Mouse (Mus musculus): ENCODE measurements around the gene Eif5a. TPM values are rescaled to one million over a fixed set of nuclear protein-coding genes. Genes with fewer than 3 reads are reported as not detected.

Eif5a gene
- total and polyA plus RNA-seq, 3 experiments = 763 to 2,879 (median 1,285) TPM

- Histone ChIP-seq H3K36me3 (replicated peaks) (no peaks in the 10 kb centered on the region), H3K27me3 (ENCODE audit: insufficient read depth, low read length) (peaks cover 51% of the 10 kb centered on the region), H3K9me3 (replicated peaks) (no peaks in the 10 kb centered on the region), H3K4me1 (ENCODE audit: insufficient read depth, low read depth, low read length) (peaks cover 20% of the 10 kb centered on the region), H3K4me3 (ENCODE audit: low read depth, low read length) (no peak overlapping the region)
- DNase-seq (ENCODE audit: low spot score) (no peak), ATAC-seq (ENCODE audit: extremely low read depth, insufficient number of reproducible peaks, low FRiP score, poor library complexity, severe bottlenecking) (no peak)
- TF ChIP-seq POLR2AphosphoS5 (IDR thresholded peaks at IDR 0.05; ENCODE audit: insufficient replicate concordance, low read depth, low read length) (no peak), TAL1 (conservative IDR thresholded peaks at IDR 0.05; ENCODE audit: low read depth, low read length) (no peak), GATA2 (IDR thresholded peaks at IDR 0.05; ENCODE audit: borderline replicate concordance, low read depth, low read length) (no peak), GATA1 (IDR thresholded peaks at IDR 0.05; ENCODE audit: borderline replicate concordance, low read length) (no peak), CTCF (IDR thresholded peaks at IDR 0.05; ENCODE audit: low read depth, low read length) (no peak)
Measured at GRCm38 (mm10) chr11:69953267-69953915, 31.6 kb upstream of the Eif5a start.

GRCm38 (mm10) chr11:69952274-69952673 lies 30.5 kb upstream of the Eif5a start:
- H3K9me3 ChIP-seq (replicated peaks) = no peaks in the 10 kb centered on the region
- ATAC-seq (ENCODE audit: extremely low read depth, insufficient number of reproducible peaks, low FRiP score, poor library complexity, severe bottlenecking) (no peak), DNase-seq (ENCODE audit: low spot score) (no peak)
- H3K4me3 ChIP-seq (ENCODE audit: low read depth, low read length) = no peak overlapping the region
- H3K4me1 ChIP-seq (ENCODE audit: insufficient read depth, low read depth, low read length) = peaks cover 32% of the 10 kb centered on the region
- TF ChIP-seq POLR2AphosphoS5 (IDR thresholded peaks at IDR 0.05; ENCODE audit: insufficient replicate concordance, low read depth, low read length) (no peak), GATA2 (IDR thresholded peaks at IDR 0.05; ENCODE audit: borderline replicate concordance, low read depth, low read length) (no peak), GATA1 (IDR thresholded peaks at IDR 0.05; ENCODE audit: borderline replicate concordance, low read length) (no peak), TAL1 (conservative IDR thresholded peaks at IDR 0.05; ENCODE audit: low read depth, low read length) (no peak), CTCF (IDR thresholded peaks at IDR 0.05; ENCODE audit: low read depth, low read length) (no peak)
- H3K36me3 ChIP-seq (replicated peaks) = no peaks in the 10 kb centered on the region
- H3K27me3 ChIP-seq (ENCODE audit: insufficient read depth, low read length) = peaks cover 44% of the 10 kb centered on the region

GRCm38 (mm10) chr11:69950807-69951459 lies 29.2 kb upstream of the Eif5a start:
- H3K36me3 ChIP-seq (replicated peaks) = no peaks in the 10 kb centered on the region
- peaks cover 44% of the 10 kb centered on the region for H3K27me3 ChIP-seq (ENCODE audit: insufficient read depth, low read length)
- H3K9me3 ChIP-seq (replicated peaks) = no peaks in the 10 kb centered on the region
- no peak for ATAC-seq (ENCODE audit: extremely low read depth, insufficient number of reproducible peaks, low FRiP score, poor library complexity, severe bottlenecking)
- no peak for DNase-seq (ENCODE audit: low spot score)
- TF ChIP-seq TAL1 (conservative IDR thresholded peaks at IDR 0.05; ENCODE audit: low read depth, low read length) (no peak), CTCF (IDR thresholded peaks at IDR 0.05; ENCODE audit: low read depth, low read length) (no peak), GATA1 (IDR thresholded peaks at IDR 0.05; ENCODE audit: borderline replicate concordance, low read length) (no peak), POLR2AphosphoS5 (IDR thresholded peaks at IDR 0.05; ENCODE audit: insufficient replicate concordance, low read depth, low read length) (no peak), GATA2 (IDR thresholded peaks at IDR 0.05; ENCODE audit: borderline replicate concordance, low read depth, low read length) (no peak)
- peaks cover 44% of the 10 kb centered on the region for H3K4me1 ChIP-seq (ENCODE audit: insufficient read depth, low read depth, low read length)
- no peak overlapping the region for H3K4me3 ChIP-seq (ENCODE audit: low read depth, low read length)

GRCm38 (mm10) chr11:69948763-69949150 lies 27.0 kb upstream of the Eif5a start:
- Histone ChIP-seq H3K9me3 (replicated peaks) (no peaks in the 10 kb centered on the region), H3K4me1 (ENCODE audit: insufficient read depth, low read depth, low read length) (peaks cover 50% of the 10 kb centered on the region), H3K27me3 (ENCODE audit: insufficient read depth, low read length) (peaks cover 54% of the 10 kb centered on the region), H3K36me3 (replicated peaks) (no peaks in the 10 kb centered on the region), H3K4me3 (ENCODE audit: low read depth, low read length) (peak overlapping the region; percentile 68; the same call in 1 of the 2 replicates)
- peak; percentile 74 for DNase-seq (ENCODE audit: low spot score)
- peak; percentile 25; the same call in 1 of the 2 replicates for ATAC-seq (ENCODE audit: extremely low read depth, insufficient number of reproducible peaks, low FRiP score, poor library complexity, severe bottlenecking)
- peak; percentile 95 for TF ChIP-seq CTCF (IDR thresholded peaks at IDR 0.05; ENCODE audit: low read depth, low read length)
- TF ChIP-seq GATA1 (IDR thresholded peaks at IDR 0.05; ENCODE audit: borderline replicate concordance, low read length) = no peak

GRCm38 (mm10) chr11:69948066-69948762 lies 26.5 kb upstream of the Eif5a start, which contains the start of gene Slc2a4:
Gene Slc2a4, minus strand, starts transcription at chr11:69948188.
- peak; percentile 92 for ATAC-seq (ENCODE audit: extremely low read depth, insufficient number of reproducible peaks, low FRiP score, poor library complexity, severe bottlenecking)
- peak; percentile 98 for DNase-seq (ENCODE audit: low spot score)
- no peak for TF ChIP-seq GATA1 (IDR thresholded peaks at IDR 0.05; ENCODE audit: borderline replicate concordance, low read length)
- no peaks in the 10 kb centered on the region for H3K9me3 ChIP-seq (replicated peaks)
- peak within 1 kb of the TSS; percentile 68; the same call in 1 of the 2 replicates for H3K4me3 ChIP-seq (ENCODE audit: low read depth, low read length)
- H3K4me1 ChIP-seq (ENCODE audit: insufficient read depth, low read depth, low read length) = peaks cover 45% of the 10 kb centered on the region
- H3K36me3 ChIP-seq (replicated peaks) = no peaks in the 10 kb centered on the region
- peaks cover 55% of the 10 kb centered on the region for H3K27me3 ChIP-seq (ENCODE audit: insufficient read depth, low read length)

- TF ChIP-seq GATA2 (IDR thresholded peaks at IDR 0.05; ENCODE audit: borderline replicate concordance, low read depth, low read length) (no peak), POLR2AphosphoS5 (IDR thresholded peaks at IDR 0.05; ENCODE audit: insufficient replicate concordance, low read depth, low read length) (no peak), GATA1 (IDR thresholded peaks at IDR 0.05; ENCODE audit: borderline replicate concordance, low read length) (no peak), TAL1 (conservative IDR thresholded peaks at IDR 0.05; ENCODE audit: low read depth, low read length) (no peak), CTCF (IDR thresholded peaks at IDR 0.05; ENCODE audit: low read depth, low read length) (no peak)
- Histone ChIP-seq H3K36me3 (replicated peaks) (no peaks in the 10 kb centered on the region), H3K4me3 (ENCODE audit: low read depth, low read length) (peak overlapping the region; percentile 68; the same call in 1 of the 2 replicates), H3K9me3 (replicated peaks) (no peaks in the 10 kb centered on the region), H3K27me3 (ENCODE audit: insufficient read depth, low read length) (peaks cover 58% of the 10 kb centered on the region), H3K4me1 (ENCODE audit: insufficient read depth, low read depth, low read length) (peaks cover 41% of the 10 kb centered on the region)
- DNase-seq (ENCODE audit: low spot score) = no peak
- no peak for ATAC-seq (ENCODE audit: extremely low read depth, insufficient number of reproducible peaks, low FRiP score, poor library complexity, severe bottlenecking)
Measured at GRCm38 (mm10) chr11:69947337-69948065, 25.7 kb upstream of the Eif5a start.
